Comparison of ENCODE assay signal across 23 mouse cellular contexts in the genomic region with DNA sequence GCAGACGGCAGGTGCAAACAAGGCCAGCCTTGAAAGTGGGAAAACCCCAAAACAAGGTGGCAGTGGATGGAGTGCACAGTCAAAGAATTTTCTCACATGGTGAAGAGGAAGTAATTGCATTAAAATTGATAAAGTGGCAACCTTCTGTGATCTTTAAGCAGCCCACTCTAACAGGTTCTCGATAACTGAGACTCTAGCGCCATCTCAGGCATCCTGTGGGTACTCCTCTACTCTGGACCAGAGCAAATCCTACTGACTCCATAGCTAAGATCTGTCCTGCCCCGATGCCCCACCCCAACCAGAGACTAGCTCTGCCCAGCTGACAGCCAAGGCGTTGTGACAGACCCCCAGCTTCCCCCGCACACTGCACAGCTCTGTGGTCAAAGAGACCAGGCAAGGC.
A peak's percentile ranks its signal among the peaks of the same experiment; 100 is the strongest.
DNase-seq lines count a peak whose midpoint lies in the region; ATAC-seq and TF ChIP-seq lines count a peak whose summit lies in the region.
"Had no signal": no experiment of that assay in that cellular context is flagged by ENCODE, and none has a peak within 500 bp of the region (broad histone marks: within the 10 kb centered on the region; RNA-seq: fewer than 3 reads in every experiment).

No protein-coding gene starts in this region.

- WGBS in hindbrain, postnatal 0 days = 73% methylated on average over 6 of the region's 6 CpGs
- 78% methylated on average over 6 of the region's 6 CpGs for WGBS in hindbrain, embryonic 12.5 days
- WGBS in midbrain, postnatal 0 days = 81% methylated on average over 6 of the region's 6 CpGs
- 76% methylated on average over 6 of the region's 6 CpGs for WGBS in midbrain, embryonic 14.5 days
- 81% methylated on average over 6 of the region's 6 CpGs for WGBS in stomach, postnatal 0 days
- 82% methylated on average over 6 of the region's 6 CpGs for WGBS in cerebellum, adult 2 months

- H3K4me2 ChIP-seq in hindbrain, postnatal 0 days (ENCODE audit: low read depth, low read length) = no peak overlapping the region
- H3K4me2 ChIP-seq in hindbrain, embryonic 12.5 days (replicated peaks) = no peak overlapping the region
- H3K4me2 ChIP-seq in midbrain, postnatal 0 days (ENCODE audit: low read depth, low read length, poor library complexity, severe bottlenecking) = no peak overlapping the region
- H3K4me2 ChIP-seq in midbrain, embryonic 14.5 days (ENCODE audit: low read length) = no peak overlapping the region
- H3K4me2 ChIP-seq in stomach, postnatal 0 days (replicated peaks; ENCODE audit: low read depth) = no peak overlapping the region
- H3K4me2 ChIP-seq: embryonic facial prominence, embryonic 15.5 days; liver, embryonic 15.5 days; midbrain, embryonic 13.5 days; neural tube, embryonic 13.5 days had no signal

- peak; percentile 43 for DNase-seq in hindbrain, postnatal 0 days (ENCODE audit: low spot score)
- DNase-seq in midbrain, postnatal 0 days (ENCODE audit: low spot score) = peak; percentile 55
- no peak for DNase-seq in midbrain, embryonic 14.5 days
- DNase-seq in stomach, postnatal 0 days (ENCODE audit: low spot score) = no peak
- DNase-seq in cerebellum, adult 2 months = no peak
- no peak for DNase-seq in urinary bladder, adult 18-20 months (ENCODE audit: low spot score in 2 of 2)
- DNase-seq: adrenal gland, postnatal 36 days; cerebellum, adult 11 months; cerebellum, postnatal 10 days; kidney, adult 18-20 months; kidney, postnatal 10 days; liver; lung, postnatal 14 days; thymus, postnatal 14 days had no signal

- no peak overlapping the region for H3K4me3 ChIP-seq in hindbrain, postnatal 0 days (ENCODE audit: low read length)
- no peak overlapping the region for H3K4me3 ChIP-seq in hindbrain, embryonic 12.5 days
- no peak overlapping the region for H3K4me3 ChIP-seq in midbrain, postnatal 0 days (ENCODE audit: low read depth, low read length)
- no peak overlapping the region for H3K4me3 ChIP-seq in midbrain, embryonic 14.5 days (replicated peaks; ENCODE audit: low read depth, low read length)
- no peak overlapping the region for H3K4me3 ChIP-seq in stomach, postnatal 0 days (ENCODE audit: low read depth, low read length)
- no peak overlapping the region for H3K4me3 ChIP-seq in cerebellum, adult 2 months (replicated peaks; ENCODE audit: insufficient read depth, low read depth, low read length)
- H3K4me3 ChIP-seq: embryonic facial prominence, embryonic 15.5 days; heart, embryonic 10.5 days; hindbrain, embryonic 10.5 days; limb, embryonic 10.5 days; liver, embryonic 15.5 days; midbrain, embryonic 13.5 days; neural tube, embryonic 13.5 days had no signal

- no peaks in the 10 kb centered on the region for H3K9me3 ChIP-seq in hindbrain, postnatal 0 days (ENCODE audit: low read length)
- H3K9me3 ChIP-seq in hindbrain, embryonic 12.5 days (replicated peaks) = no peaks in the 10 kb centered on the region
- no peaks in the 10 kb centered on the region for H3K9me3 ChIP-seq in midbrain, postnatal 0 days (ENCODE audit: low read length)
- no peaks in the 10 kb centered on the region for H3K9me3 ChIP-seq in midbrain, embryonic 14.5 days (ENCODE audit: control insufficient read depth, low read length)
- H3K9me3 ChIP-seq in stomach, postnatal 0 days (ENCODE audit: control insufficient read depth, low read length) = no peaks in the 10 kb centered on the region
- H3K9me3 ChIP-seq: embryonic facial prominence, embryonic 15.5 days; heart, embryonic 10.5 days; hindbrain, embryonic 10.5 days; limb, embryonic 10.5 days; liver, embryonic 15.5 days; midbrain, embryonic 13.5 days; neural tube, embryonic 13.5 days had no signal

- no peak overlapping the region for H3K9ac ChIP-seq in hindbrain, postnatal 0 days (replicated peaks; ENCODE audit: low read length)
- no peak overlapping the region for H3K9ac ChIP-seq in hindbrain, embryonic 12.5 days
- H3K9ac ChIP-seq in midbrain, postnatal 0 days (replicated peaks; ENCODE audit: low read length, poor library complexity, severe bottlenecking) = no peak overlapping the region
- H3K9ac ChIP-seq in midbrain, embryonic 14.5 days (replicated peaks; ENCODE audit: low read length) = no peak overlapping the region
- no peak overlapping the region for H3K9ac ChIP-seq in stomach, postnatal 0 days (ENCODE audit: low read length)
- H3K9ac ChIP-seq: embryonic facial prominence, embryonic 15.5 days; liver, embryonic 15.5 days; midbrain, embryonic 13.5 days; neural tube, embryonic 13.5 days had no signal

- no peaks in the 10 kb centered on the region for H3K36me3 ChIP-seq in hindbrain, postnatal 0 days (ENCODE audit: insufficient read depth, low read length)
- H3K36me3 ChIP-seq in hindbrain, embryonic 12.5 days = peaks cover 8% of the 10 kb centered on the region; the same call in 1 of the 2 replicates
- peaks cover 10% of the 10 kb centered on the region for H3K36me3 ChIP-seq in midbrain, postnatal 0 days (ENCODE audit: insufficient read depth, low read length)
- H3K36me3 ChIP-seq in midbrain, embryonic 14.5 days (ENCODE audit: control insufficient read depth, insufficient read depth, low read length) = peaks cover 13% of the 10 kb centered on the region; the same call in 1 of the 2 replicates
- peaks cover 2% of the 10 kb centered on the region; the same call in 1 of the 2 replicates for H3K36me3 ChIP-seq in stomach, postnatal 0 days (ENCODE audit: control insufficient read depth, insufficient read depth, low read length)
- H3K36me3 ChIP-seq: embryonic facial prominence, embryonic 15.5 days; liver, embryonic 15.5 days had no signal

- peak; percentile 54 for TF ChIP-seq CTCF in hindbrain, postnatal 0 days (IDR thresholded peaks at IDR 0.05; ENCODE audit: low read depth)
- peak; percentile 55 for TF ChIP-seq CTCF in midbrain, postnatal 0 days (IDR thresholded peaks at IDR 0.05)
- TF ChIP-seq CTCF in stomach, postnatal 0 days (IDR thresholded peaks at IDR 0.05; ENCODE audit: low read depth) = peak; percentile 20; the same call in 1 of the 2 replicates
- TF ChIP-seq CTCF in cerebellum, adult 2 months (IDR thresholded peaks at IDR 0.05; ENCODE audit: borderline replicate concordance, insufficient read depth, low read depth, low read length) = no peak

- no peak for TF ChIP-seq EP300 in stomach, postnatal 0 days (optimal IDR thresholded peaks at IDR 0.05)

- no peak for ATAC-seq in hindbrain, postnatal 0 days
- ATAC-seq in hindbrain, embryonic 12.5 days (ENCODE audit: low FRiP score) = no peak
- 0 out of 2 replicates have a peak, but pooled peaks have one; percentile 34 for ATAC-seq in midbrain, postnatal 0 days (ENCODE audit: low FRiP score)
- no peak for ATAC-seq in midbrain, embryonic 14.5 days (ENCODE audit: low FRiP score, low TSS enrichment)
- 0 out of 2 replicates have a peak, but pooled peaks have one; percentile 15 for ATAC-seq in common myeloid progenitor, adult 5-6 weeks (replicated peaks; ENCODE audit: low read depth, poor library complexity, severe bottlenecking)
- ATAC-seq in stomach, postnatal 0 days (ENCODE audit: low FRiP score, low TSS enrichment) = no peak
- ATAC-seq: midbrain, embryonic 13.5 days had no signal

- 0 out of 2 replicates have a peak, but pooled peaks cover 3% of the 10 kb centered on the region for H3K4me1 ChIP-seq in hindbrain, postnatal 0 days (ENCODE audit: insufficient read depth, low read length)
- peaks cover 22% of the 10 kb centered on the region for H3K4me1 ChIP-seq in hindbrain, embryonic 12.5 days
- no peaks in the 10 kb centered on the region for H3K4me1 ChIP-seq in midbrain, postnatal 0 days (ENCODE audit: insufficient read depth, low read length)
- H3K4me1 ChIP-seq in midbrain, embryonic 14.5 days (ENCODE audit: control insufficient read depth, insufficient read depth, low read length) = peaks cover 10% of the 10 kb centered on the region; the same call in 1 of the 2 replicates
- no peaks in the 10 kb centered on the region for H3K4me1 ChIP-seq in stomach, postnatal 0 days (replicated peaks; ENCODE audit: control insufficient read depth, insufficient read depth)
- 0 out of 2 replicates have a peak, but pooled peaks cover 3% of the 10 kb centered on the region for H3K4me1 ChIP-seq in cerebellum, adult 2 months (ENCODE audit: control insufficient read depth, insufficient read depth, low read length)
- H3K4me1 ChIP-seq: embryonic facial prominence, embryonic 15.5 days; liver, embryonic 15.5 days had no signal

- H3K27ac ChIP-seq in hindbrain, postnatal 0 days = no peak overlapping the region
- no peak overlapping the region for H3K27ac ChIP-seq in hindbrain, embryonic 12.5 days
- no peak overlapping the region for H3K27ac ChIP-seq in midbrain, postnatal 0 days (ENCODE audit: low read depth, low read length)
- H3K27ac ChIP-seq in midbrain, embryonic 14.5 days (replicated peaks; ENCODE audit: low read depth, low read length) = no peak overlapping the region
- no peak overlapping the region for H3K27ac ChIP-seq in stomach, postnatal 0 days (replicated peaks)
- H3K27ac ChIP-seq in cerebellum, adult 2 months (ENCODE audit: insufficient read depth, low read length) = no peak overlapping the region
- H3K27ac ChIP-seq: embryonic facial prominence, embryonic 15.5 days; heart, embryonic 10.5 days; hindbrain, embryonic 10.5 days; limb, embryonic 10.5 days; liver, embryonic 15.5 days; midbrain, embryonic 13.5 days; neural tube, embryonic 13.5 days had no signal

- no peak for TF ChIP-seq POLR2A in cerebellum, adult 2 months (IDR thresholded peaks at IDR 0.05; ENCODE audit: borderline replicate concordance, insufficient read depth, low read length)

- 0 out of 2 replicates have a peak, but pooled peaks cover 3% of the 10 kb centered on the region for H3K27me3 ChIP-seq in hindbrain, postnatal 0 days (ENCODE audit: insufficient read depth, low read length)
- peaks cover 3% of the 10 kb centered on the region; the same call in 1 of the 2 replicates for H3K27me3 ChIP-seq in hindbrain, embryonic 12.5 days
- H3K27me3 ChIP-seq in midbrain, postnatal 0 days (ENCODE audit: insufficient read depth, low read length) = no peaks in the 10 kb centered on the region
- H3K27me3 ChIP-seq in midbrain, embryonic 14.5 days (ENCODE audit: control insufficient read depth, insufficient read depth, low read length) = no peaks in the 10 kb centered on the region
- H3K27me3 ChIP-seq in stomach, postnatal 0 days (ENCODE audit: control insufficient read depth, insufficient read depth, low read length) = no peaks in the 10 kb centered on the region
- no peaks in the 10 kb centered on the region for H3K27me3 ChIP-seq in cerebellum, adult 2 months (ENCODE audit: control insufficient read depth, insufficient read depth, low read length)
- H3K27me3 ChIP-seq: embryonic facial prominence, embryonic 15.5 days; liver, embryonic 15.5 days; midbrain, embryonic 13.5 days had no signal

Comparison
In these comparisons a context has a peak if more than half of its experiments do, and no peak if none do; other contexts are left out.
1. ATAC-seq: peak in midbrain, postnatal 0 days (single experiment) and common myeloid progenitor, adult 5-6 weeks (single experiment); none in hindbrain, postnatal 0 days (single experiment), hindbrain, embryonic 12.5 days (single experiment), midbrain, embryonic 14.5 days (single experiment) and stomach, postnatal 0 days (single experiment).
2. DNase-seq: peak in hindbrain, postnatal 0 days (single experiment) and midbrain, postnatal 0 days (single experiment); none in midbrain, embryonic 14.5 days (single experiment), stomach, postnatal 0 days (single experiment), cerebellum, adult 2 months (0 of 2) and urinary bladder, adult 18-20 months (0 of 2).